Mouse (Mus musculus): ENCODE data around the gene Lgi1.

DNA sequence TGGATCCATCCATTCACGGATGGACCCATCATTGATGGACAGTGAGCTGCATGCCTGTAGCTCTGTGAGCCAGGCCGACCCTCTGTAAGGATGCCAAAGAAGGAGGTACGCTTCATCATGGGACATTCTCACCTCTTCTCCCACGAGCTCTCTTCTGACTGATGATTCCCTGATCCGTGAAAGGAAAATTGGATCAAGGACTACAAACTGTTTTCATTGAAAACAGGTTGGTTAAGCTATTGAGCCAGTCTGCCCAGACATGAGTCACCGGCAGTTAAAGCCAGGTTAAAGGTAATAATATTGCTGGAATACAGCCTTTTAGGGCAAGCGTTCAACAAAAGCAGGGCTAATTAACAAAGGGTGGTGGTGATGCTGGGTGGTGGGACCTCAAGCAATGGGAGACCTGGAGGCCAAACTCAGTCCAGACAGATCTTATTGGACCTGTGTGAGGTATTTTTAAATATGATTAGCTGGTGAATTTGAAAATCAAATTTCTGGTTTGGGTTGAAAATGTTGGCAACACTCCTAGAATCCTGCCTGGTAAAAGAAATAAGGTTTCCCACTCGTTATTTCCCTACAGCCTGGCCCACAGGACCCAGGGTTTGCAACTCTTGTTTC lies 92.0 kb downstream of the Lgi1 start:
- no peak for TF ChIP-seq GATA1 (IDR thresholded peaks at IDR 0.05; ENCODE audit: low read length)
- no peak for TF ChIP-seq TAL1 (IDR thresholded peaks at IDR 0.05; ENCODE audit: low read length)
